9 mouse cellular contexts compared by ENCODE assay signal in genomic region chr11:115956453-115956852, GRCm38 (mm10). TPM values are rescaled to one million over a fixed set of nuclear protein-coding genes. Genes with fewer than 3 reads are reported as not detected.
DNase-seq lines count a peak whose midpoint lies in the region; ATAC-seq lines count a peak whose summit lies in the region.
"Had no signal": no experiment of that assay in that cellular context is flagged by ENCODE, and none has a peak within 500 bp of the region (broad histone marks: within the 10 kb centered on the region; RNA-seq: fewer than 3 reads in every experiment).

No protein-coding gene starts in this region.

- WGBS in heart, embryonic 15.5 days, result 65% methylated on average over 4 of the region's 4 CpGs
- 24% methylated on average over 4 of the region's 4 CpGs for WGBS in hindbrain, embryonic 11.5 days
- WGBS in neural tube, embryonic 13.5 days, result 16% methylated on average over 4 of the region's 4 CpGs

- H3K27me3 ChIP-seq in heart, embryonic 15.5 days, result no peaks in the 10 kb centered on the region
- H3K27me3 ChIP-seq in hindbrain, embryonic 11.5 days (ENCODE audit: control insufficient read depth, insufficient read depth, low read length), result no peaks in the 10 kb centered on the region
- no peaks in the 10 kb centered on the region for H3K27me3 ChIP-seq in neural tube, embryonic 13.5 days

- H3K4me1 ChIP-seq in heart, embryonic 15.5 days (replicated peaks), result 0 out of 2 replicates have a peak, but pooled peaks cover 12% of the 10 kb centered on the region
- peaks cover 10% of the 10 kb centered on the region for H3K4me1 ChIP-seq in hindbrain, embryonic 11.5 days (replicated peaks; ENCODE audit: control insufficient read depth, insufficient read depth, low read length)
- H3K4me1 ChIP-seq in neural tube, embryonic 13.5 days (replicated peaks), result peaks cover 43% of the 10 kb centered on the region

- H3K27ac ChIP-seq in heart, embryonic 15.5 days, result peak overlapping the region; percentile 16; the same call in 1 of the 2 replicates
- H3K27ac ChIP-seq in hindbrain, embryonic 11.5 days (ENCODE audit: low read depth, low read length), result peak overlapping the region; percentile 68; the same call in 1 of the 2 replicates
- H3K27ac ChIP-seq in neural tube, embryonic 13.5 days (replicated peaks), result peak overlapping the region; percentile 84

- intact Hi-C loops in heart, postnatal 25 days (cut with DNase I), result no loop called here

- H3K9ac ChIP-seq in heart, embryonic 15.5 days, result no peak overlapping the region
- no peak overlapping the region for H3K9ac ChIP-seq in hindbrain, embryonic 11.5 days (ENCODE audit: low read depth, low read length)
- H3K9ac ChIP-seq in neural tube, embryonic 13.5 days, result 0 out of 2 replicates have a peak overlapping the region, but pooled peaks have one; percentile 3

- peaks cover 57% of the 10 kb centered on the region for H3K36me3 ChIP-seq in heart, embryonic 15.5 days
- peaks cover 11% of the 10 kb centered on the region; the same call in 1 of the 2 replicates for H3K36me3 ChIP-seq in hindbrain, embryonic 11.5 days (ENCODE audit: control insufficient read depth, insufficient read depth, low read length)
- peaks cover 72% of the 10 kb centered on the region for H3K36me3 ChIP-seq in neural tube, embryonic 13.5 days

- no peak for ATAC-seq in heart, embryonic 15.5 days (replicated peaks; ENCODE audit: insufficient number of reproducible peaks, insufficient read depth, low FRiP score, low read depth)
- peak; percentile 71 for ATAC-seq in hindbrain, embryonic 11.5 days (ENCODE audit: low FRiP score)
- ATAC-seq in neural tube, embryonic 13.5 days (ENCODE audit: low read depth), result peak; percentile 60

- no peak overlapping the region for H3K4me3 ChIP-seq in heart, embryonic 15.5 days
- no peak overlapping the region for H3K4me3 ChIP-seq in hindbrain, embryonic 11.5 days (ENCODE audit: low read depth, low read length)
- no peak overlapping the region for H3K4me3 ChIP-seq in neural tube, embryonic 13.5 days

- H3K4me2 ChIP-seq in heart, embryonic 15.5 days, result no peak overlapping the region
- H3K4me2 ChIP-seq in hindbrain, embryonic 11.5 days (replicated peaks; ENCODE audit: low read depth, low read length), result no peak overlapping the region
- no peak overlapping the region for H3K4me2 ChIP-seq in neural tube, embryonic 13.5 days

- H3K9me3 ChIP-seq in heart, embryonic 15.5 days (replicated peaks), result no peaks in the 10 kb centered on the region
- no peaks in the 10 kb centered on the region for H3K9me3 ChIP-seq in hindbrain, embryonic 11.5 days (ENCODE audit: control insufficient read depth, low read length)
- H3K9me3 ChIP-seq in neural tube, embryonic 13.5 days, result no peaks in the 10 kb centered on the region
- H3K9me3 ChIP-seq: G1E had no signal

- DNase-seq in heart, postnatal 25 days (ENCODE audit: low spot score), result no peak
- DNase-seq in R1 (ENCODE audit: low read depth, low spot score), result peak; percentile 82
- DNase-seq in hindbrain, embryonic 11.5 days (ENCODE audit: low spot score), result peak; percentile 69
- DNase-seq in thymus, postnatal 14 days, result no peak
- DNase-seq in lung, postnatal 4 days, result no peak
- DNase-seq in kidney, adult 18-20 months, result no peak

RNA-seq across cellular contexts. Expression of gene Itgb4, which starts 18.1 kb away (rescaled TPM):
- 1.2 and 3.9 TPM in 2 replicates for polyA plus RNA-seq in heart, embryonic 15.5 days (2015; fragmentation: Nextera tagmentation; extraction: Ambion mirVana)
- 1 to 10 TPM; 3.5 to 4.0 TPM for total RNA-seq in heart, postnatal 25 days (2021)
- polyA plus RNA-seq in hindbrain, embryonic 11.5 days (2014; fragmentation: Nextera tagmentation; extraction: Ambion mirVana), result 0.36 and 0.82 TPM in 2 replicates
- polyA plus RNA-seq in neural tube, embryonic 13.5 days (2015; fragmentation: Nextera tagmentation; extraction: Ambion mirVana), result 1.9 and 2.7 TPM in 2 replicates

RNA-seq across cellular contexts. Expression of gene Recql5, which starts 23.2 kb away (rescaled TPM):
- polyA plus RNA-seq in heart, embryonic 15.5 days (2015; fragmentation: Nextera tagmentation; extraction: Ambion mirVana), result 9.1 and 14.7 TPM in 2 replicates
- total RNA-seq in heart, postnatal 25 days (2021), result 1 to 10 TPM; 7.3 to 8.8 TPM
- 16.0 and 19.9 TPM in 2 replicates for polyA plus RNA-seq in hindbrain, embryonic 11.5 days (2014; fragmentation: Nextera tagmentation; extraction: Ambion mirVana)
- 22.5 and 23.5 TPM in 2 replicates for polyA plus RNA-seq in neural tube, embryonic 13.5 days (2015; fragmentation: Nextera tagmentation; extraction: Ambion mirVana)

RNA-seq across cellular contexts. Expression of gene Sap30bp, which starts 23.4 kb away (rescaled TPM):
- polyA plus RNA-seq in heart, embryonic 15.5 days (2015; fragmentation: Nextera tagmentation; extraction: Ambion mirVana), result 21.4 and 21.9 TPM in 2 replicates
- total RNA-seq in heart, postnatal 25 days (2021), result 10 to 100 TPM; 14.1 to 17.4 TPM
- 55.8 and 57.1 TPM in 2 replicates for polyA plus RNA-seq in hindbrain, embryonic 11.5 days (2014; fragmentation: Nextera tagmentation; extraction: Ambion mirVana)
- polyA plus RNA-seq in neural tube, embryonic 13.5 days (2015; fragmentation: Nextera tagmentation; extraction: Ambion mirVana), result 57.7 and 59.4 TPM in 2 replicates

RNA-seq across cellular contexts. Expression of gene Smim6, which starts 44.6 kb away (rescaled TPM):
- 3.3 and 5.0 TPM in 2 replicates for polyA plus RNA-seq in heart, embryonic 15.5 days (2015; fragmentation: Nextera tagmentation; extraction: Ambion mirVana)
- under 1 TPM in 1 of 2 experiments, not detected in 1; 0.26 TPM for total RNA-seq in heart, postnatal 25 days (2021)
- 0.40 and 0.65 TPM in 2 replicates for polyA plus RNA-seq in hindbrain, embryonic 11.5 days (2014; fragmentation: Nextera tagmentation; extraction: Ambion mirVana)
- 0.94 and 1.2 TPM in 2 replicates for polyA plus RNA-seq in neural tube, embryonic 13.5 days (2015; fragmentation: Nextera tagmentation; extraction: Ambion mirVana)
- polyA plus RNA-seq: G1E had no signal

RNA-seq across cellular contexts. Expression of gene Galk1, which starts 56.1 kb away (rescaled TPM):
- polyA plus RNA-seq in heart, embryonic 15.5 days (2015; fragmentation: Nextera tagmentation; extraction: Ambion mirVana), result 120 and 147 TPM in 2 replicates
- 10 to 100 TPM; 13.9 to 16.0 TPM for total RNA-seq in heart, postnatal 25 days (2021)
- polyA plus RNA-seq in hindbrain, embryonic 11.5 days (2014; fragmentation: Nextera tagmentation; extraction: Ambion mirVana), result 89.0 and 96.3 TPM in 2 replicates
- 73.9 and 74.4 TPM in 2 replicates for polyA plus RNA-seq in neural tube, embryonic 13.5 days (2015; fragmentation: Nextera tagmentation; extraction: Ambion mirVana)

Comparison
In these comparisons a context has a peak if more than half of its experiments do, and no peak if none do; other contexts are left out.
1. H3K27ac ChIP-seq: peak in every context shown above with its lines; median percentile 84 in neural tube, embryonic 13.5 days; 68 in hindbrain, embryonic 11.5 days; 16 in heart, embryonic 15.5 days.
2. DNase-seq: peak in R1 (single experiment) and hindbrain, embryonic 11.5 days (single experiment); none in heart, postnatal 25 days (single experiment), thymus, postnatal 14 days (single experiment), lung, postnatal 4 days (0 of 2) and kidney, adult 18-20 months (single experiment).